Comparison of ENCODE assay signal across 9 mouse cellular contexts in genomic region chr11:119058041-119058995, GRCm38 (mm10). TPM values are rescaled to one million over a fixed set of nuclear protein-coding genes. Genes with fewer than 3 reads are reported as not detected.
A peak's percentile ranks its signal among the peaks of the same experiment; 100 is the strongest.
DNase-seq lines count a peak whose midpoint lies in the region; ATAC-seq lines count a peak whose summit lies in the region.
"Had no signal": no experiment of that assay in that cellular context is flagged by ENCODE, and none has a peak within 500 bp of the region (broad histone marks: within the 10 kb centered on the region; RNA-seq: fewer than 3 reads in every experiment).

No protein-coding gene starts in this region.

- H3K4me3 ChIP-seq in brown adipose tissue, adult 24 weeks (ENCODE audit: insufficient read depth, low read depth, low read length) = peak overlapping the region; percentile 39
- H3K4me3 ChIP-seq in heart, embryonic 16.5 days (ENCODE audit: low read length) = peak overlapping the region; percentile 70
- H3K4me3 ChIP-seq in midbrain, embryonic 10.5 days = peak overlapping the region; percentile 71
- H3K4me3 ChIP-seq: erythroblast, embryonic 14.5 days had no signal

- H3K4me1 ChIP-seq in brown adipose tissue, adult 24 weeks (ENCODE audit: control insufficient read depth, insufficient read depth, insufficient read length, low read length) = peaks cover 11% of the 10 kb centered on the region
- H3K4me1 ChIP-seq in heart, embryonic 16.5 days (ENCODE audit: control insufficient read depth, insufficient read depth, low read length) = peaks cover 30% of the 10 kb centered on the region
- H3K4me1 ChIP-seq in midbrain, embryonic 10.5 days = peaks cover 64% of the 10 kb centered on the region

- H3K4me2 ChIP-seq in heart, embryonic 16.5 days (ENCODE audit: low read depth, low read length) = peak overlapping the region; percentile 98

- WGBS in heart, embryonic 16.5 days = 4% methylated on average over 58 of the region's 58 CpGs
- 2% methylated on average over 58 of the region's 58 CpGs for WGBS in midbrain, embryonic 10.5 days

- no peaks in the 10 kb centered on the region for H3K36me3 ChIP-seq in heart, embryonic 16.5 days (ENCODE audit: control insufficient read depth, insufficient read depth)
- H3K36me3 ChIP-seq in midbrain, embryonic 10.5 days = no peaks in the 10 kb centered on the region

- H3K9me3 ChIP-seq in heart, embryonic 16.5 days (replicated peaks; ENCODE audit: control insufficient read depth, low read length) = 0 out of 2 replicates have a peak, but pooled peaks cover 4% of the 10 kb centered on the region
- no peaks in the 10 kb centered on the region for H3K9me3 ChIP-seq in midbrain, embryonic 10.5 days (replicated peaks)

- peaks cover 62% of the 10 kb centered on the region for H3K27me3 ChIP-seq in heart, embryonic 16.5 days (ENCODE audit: control insufficient read depth, insufficient read depth, low read length)
- H3K27me3 ChIP-seq in midbrain, embryonic 10.5 days (ENCODE audit: low read depth, poor library complexity, severe bottlenecking) = peaks cover 100% of the 10 kb centered on the region

- ATAC-seq in heart, embryonic 16.5 days (replicated peaks; ENCODE audit: extremely low read depth, insufficient read depth, low FRiP score) = no peak

- peak overlapping the region; percentile 29; the same call in 1 of the 2 replicates for H3K27ac ChIP-seq in brown adipose tissue, adult 24 weeks (replicated peaks; ENCODE audit: low read depth, low read length)
- no peak overlapping the region for H3K27ac ChIP-seq in heart, embryonic 16.5 days (ENCODE audit: low read length)
- peak overlapping the region; percentile 55; the same call in 1 of the 2 replicates for H3K27ac ChIP-seq in midbrain, embryonic 10.5 days (replicated peaks)

- DNase-seq in adrenal gland, postnatal 10 days = peak; percentile 49
- DNase-seq in adrenal gland, postnatal 25 days = no peak
- DNase-seq in kidney, postnatal 4 days = peak; percentile 61 to 75
- peak; percentile 52 for DNase-seq in midbrain, embryonic 10.5 days (ENCODE audit: low spot score)
- peak; percentile 86 for DNase-seq in urinary bladder, postnatal 14 days (ENCODE audit: low spot score)
- DNase-seq in right cerebral cortex, adult 18-20 months = no peak

- peak overlapping the region; percentile 60 for H3K9ac ChIP-seq in heart, embryonic 16.5 days (ENCODE audit: low read length)

RNA-seq across cellular contexts. Expression of gene Cbx8, which starts 17.5 kb away (rescaled TPM):
- total RNA-seq in adrenal gland, postnatal 10 days (2021) = 10 to 100 TPM in 1 of 2 experiments, 1 to 10 TPM in 1; 8.8 to 12.3 TPM
- 9.2 and 13.0 TPM in 2 replicates for total RNA-seq in adrenal gland, postnatal 25 days (2021)
- 4.7 and 9.1 TPM in 2 replicates for polyA plus RNA-seq in brown adipose tissue, adult 24 weeks (2012; ENCODE audit: insufficient read depth, insufficient read length, missing spikeins)
- polyA plus RNA-seq in heart, embryonic 16.5 days (2015; fragmentation: Nextera tagmentation; extraction: Ambion mirVana) = 7.0 and 7.5 TPM in 2 replicates
- polyA plus RNA-seq in midbrain, embryonic 10.5 days (2016; fragmentation: Nextera tagmentation; extraction: Ambion mirVana) = 13.5 and 15.0 TPM in 2 replicates

RNA-seq across cellular contexts. Expression of gene Cbx4, which starts 27.7 kb away (rescaled TPM):
- 100 to 1,000 TPM in 1 of 2 experiments, 10 to 100 TPM in 1; 52.0 to 133 TPM for total RNA-seq in adrenal gland, postnatal 10 days (2021)
- total RNA-seq in adrenal gland, postnatal 25 days (2021) = 100 and 121 TPM in 2 replicates
- polyA plus RNA-seq in brown adipose tissue, adult 24 weeks (2012; ENCODE audit: insufficient read depth, insufficient read length, missing spikeins) = 37.3 and 37.4 TPM in 2 replicates
- 11.5 and 12.6 TPM in 2 replicates for polyA plus RNA-seq in heart, embryonic 16.5 days (2015; fragmentation: Nextera tagmentation; extraction: Ambion mirVana)
- polyA plus RNA-seq in midbrain, embryonic 10.5 days (2016; fragmentation: Nextera tagmentation; extraction: Ambion mirVana) = 5.1 and 7.1 TPM in 2 replicates

RNA-seq across cellular contexts. Expression of gene Cbx2, which starts 35.6 kb away (rescaled TPM):
- total RNA-seq in adrenal gland, postnatal 10 days (2021) = 1 to 10 TPM; 6.7 to 7.9 TPM
- 8.9 and 9.8 TPM in 2 replicates for total RNA-seq in adrenal gland, postnatal 25 days (2021)
- polyA plus RNA-seq in brown adipose tissue, adult 24 weeks (2012; ENCODE audit: insufficient read depth, insufficient read length, missing spikeins) = 0.91 and 1.1 TPM in 2 replicates
- 15.0 and 15.3 TPM in 2 replicates for polyA plus RNA-seq in heart, embryonic 16.5 days (2015; fragmentation: Nextera tagmentation; extraction: Ambion mirVana)
- polyA plus RNA-seq in midbrain, embryonic 10.5 days (2016; fragmentation: Nextera tagmentation; extraction: Ambion mirVana) = 108 and 110 TPM in 2 replicates

Comparison
In these comparisons a context has a peak if more than half of its experiments do, and no peak if none do; other contexts are left out.
1. DNase-seq: peak in adrenal gland, postnatal 10 days (single experiment), kidney, postnatal 4 days (2 of 2), midbrain, embryonic 10.5 days (single experiment) and urinary bladder, postnatal 14 days (single experiment); none in adrenal gland, postnatal 25 days (single experiment) and right cerebral cortex, adult 18-20 months (single experiment).
2. Peak in every context shown above with its lines, with median percentiles within 50 percentile points of each other: H3K4me3 ChIP-seq.